Mouse (Mus musculus): ENCODE data around the gene Hc.

Gene Hc

DNA sequence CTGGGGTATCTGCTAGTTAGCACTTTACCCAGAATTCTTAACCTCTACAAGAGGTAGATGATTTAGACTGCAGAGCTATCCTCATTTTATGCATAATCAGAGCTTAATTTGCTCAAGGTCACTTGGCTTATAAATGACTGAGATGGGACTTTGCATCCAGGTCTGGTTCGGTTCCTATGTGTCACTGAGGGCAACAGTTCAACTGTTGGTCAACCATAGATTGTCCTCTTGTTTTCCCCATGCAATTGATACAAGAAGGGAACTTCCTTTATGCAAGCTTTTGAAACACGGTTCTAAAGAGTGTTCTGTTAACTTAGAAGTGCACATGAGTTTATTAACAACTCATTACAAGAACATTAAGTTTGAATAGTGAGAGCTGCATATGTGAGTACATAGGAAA, 2.9 kb downstream of the Hc start:
- CTCF ChIA-PET: no interaction called here

- CTCF ChIA-PET: interaction anchor here (0.7 kb wide), 1 partner anchor 306 kb away, joined by 9 read pairs; no protein-coding TSS in a partner anchor
Measured at GRCm38 (mm10) chr2:35057243-35057642, 4.0 kb downstream of the Hc start.

GRCm38 (mm10) chr2:35048851-35049250, 12.4 kb downstream of the Hc start:
- CTCF ChIA-PET: no interaction called here

GRCm38 (mm10) chr2:35044956-35045355, 16.3 kb downstream of the Hc start:
- CTCF ChIA-PET: interaction anchor here (1.1 kb wide), 1 partner anchor 64 kb away, joined by 3 read pairs; no protein-coding TSS in a partner anchor

- CTCF ChIA-PET: no interaction called here
Measured at GRCm38 (mm10) chr2:35038580-35039375, 22.5 kb downstream of the Hc start.

- CTCF ChIA-PET: no interaction called here
Measured at GRCm38 (mm10) chr2:35024646-35025154, 36.5 kb downstream of the Hc start.

- CTCF ChIA-PET: no interaction called here
Measured at GRCm38 (mm10) chr2:35021806-35022205, 39.4 kb downstream of the Hc start.

GRCm38 (mm10) chr2:35015861-35016260, 45.4 kb downstream of the Hc start:
- CTCF ChIA-PET: interaction anchor here (0.7 kb wide), 1 partner anchor 74 kb away, joined by 3 read pairs; no protein-coding TSS in a partner anchor

GRCm38 (mm10) chr2:35011649-35012048, 49.6 kb downstream of the Hc start:
- CTCF ChIA-PET: no interaction called here

GRCm38 (mm10) chr2:34998956-34999355, 62.3 kb downstream of the Hc start:
- CTCF ChIA-PET: no interaction called here

GRCm38 (mm10) chr2:34996506-34996905, 64.7 kb downstream of the Hc start:
- CTCF ChIA-PET: no interaction called here

DNA sequence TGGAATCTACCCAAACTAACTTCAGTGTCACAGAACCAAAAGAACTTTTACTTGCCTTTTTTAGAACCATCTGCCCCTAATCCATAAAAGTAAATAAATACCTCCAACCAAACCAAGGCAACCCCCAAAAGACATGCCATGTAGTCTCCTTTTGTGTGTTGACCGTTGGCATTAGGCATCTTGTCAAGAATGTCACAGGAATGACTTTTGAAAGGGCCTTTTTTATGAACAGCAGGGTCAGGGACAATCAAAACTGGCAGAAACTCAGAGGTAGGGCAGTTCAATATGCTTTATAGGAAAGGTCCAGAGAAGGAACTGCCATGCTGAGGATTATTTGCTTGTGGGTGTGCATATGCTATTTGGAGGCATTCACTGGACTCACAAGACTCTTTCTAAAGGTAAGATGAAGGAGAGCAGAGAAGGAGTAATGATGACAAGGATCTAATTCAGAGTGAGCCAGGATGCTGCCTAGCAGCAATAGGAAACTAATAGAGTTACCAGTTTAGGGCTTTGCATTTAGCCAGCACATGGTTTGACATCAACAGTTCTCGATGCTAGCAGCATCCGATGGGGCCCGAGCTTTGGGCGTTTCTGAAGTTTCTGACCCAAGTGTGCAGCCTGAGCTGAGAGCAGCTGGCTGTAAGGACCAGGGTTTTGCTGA, 67.4 kb downstream of the Hc start:
- CTCF ChIA-PET: no interaction called here

DNA sequence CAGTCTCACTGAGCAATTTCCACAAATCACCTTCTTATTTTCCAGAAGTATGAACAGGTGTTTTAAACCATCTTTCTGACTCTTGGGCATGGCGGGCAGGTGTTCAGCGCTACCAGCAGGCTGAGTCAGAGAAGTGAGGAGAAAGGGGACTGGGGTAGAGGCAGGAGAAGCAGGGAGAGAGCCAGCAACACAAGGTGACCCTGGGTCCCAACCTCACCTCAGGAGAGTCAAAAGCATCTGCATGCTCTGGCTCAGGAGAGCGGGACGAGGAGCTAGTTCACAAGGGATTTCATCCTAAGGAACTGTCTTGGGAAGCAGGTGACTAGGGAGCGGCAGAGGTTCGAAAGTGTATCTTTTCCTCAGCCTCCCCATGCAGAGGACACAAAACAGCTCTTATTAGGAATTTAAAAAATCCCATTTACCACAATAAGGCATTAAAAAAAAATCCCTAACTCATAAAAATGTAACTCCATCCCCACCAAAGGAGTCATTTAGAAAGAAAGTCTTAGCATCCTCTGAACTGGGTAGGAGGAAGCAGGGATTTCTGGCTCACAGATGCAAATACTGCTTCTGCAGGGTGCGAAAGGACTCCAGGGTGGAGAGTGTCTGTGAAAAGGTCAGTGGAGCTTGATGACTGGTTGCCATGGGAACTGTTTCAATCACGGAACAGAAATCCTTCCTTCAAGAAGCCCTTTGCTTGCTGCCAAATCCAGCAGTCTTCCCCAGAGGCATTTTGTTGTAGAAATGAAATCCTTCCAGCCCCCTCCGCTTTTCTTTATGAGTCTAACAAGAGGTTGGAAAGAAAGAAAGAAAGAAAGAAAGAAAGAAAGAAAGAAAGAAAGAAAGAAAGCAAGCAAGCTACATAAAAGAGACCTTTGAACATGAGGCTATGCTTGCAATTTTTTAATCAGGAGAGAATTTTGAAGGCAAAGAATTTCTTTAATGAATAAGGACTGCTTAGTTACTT, 68.2 kb downstream of the Hc start:
- CTCF ChIA-PET: no interaction called here

- CTCF ChIA-PET: no interaction called here
Measured at GRCm38 (mm10) chr2:34991966-34992365, 69.3 kb downstream of the Hc start.

- CTCF ChIA-PET: no interaction called here
Measured at GRCm38 (mm10) chr2:34989749-34990148, 71.5 kb downstream of the Hc start.

DNA sequence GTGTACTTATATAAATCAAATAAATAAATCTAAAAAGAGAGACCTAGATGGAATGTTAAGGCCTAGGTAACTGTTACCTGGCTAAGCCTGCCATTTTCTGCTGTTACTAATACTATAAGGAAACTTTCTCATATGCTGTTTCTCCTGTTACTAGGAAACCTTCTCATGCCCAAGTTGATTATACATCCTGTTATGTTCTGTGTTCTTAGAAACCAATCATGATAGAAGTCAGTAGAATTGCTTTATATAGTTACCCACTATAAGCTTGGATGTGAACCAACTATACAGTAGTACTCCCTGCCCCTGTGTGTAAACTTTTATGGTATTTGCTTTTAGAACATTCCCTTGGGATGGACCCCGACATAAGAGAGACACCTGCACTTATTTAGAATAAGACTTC, 73.6 kb downstream of the Hc start:
- CTCF ChIA-PET: no interaction called here

GRCm38 (mm10) chr2:34984885-34985284, 76.4 kb downstream of the Hc start:
- CTCF ChIA-PET: interaction anchor here (0.6 kb wide), 1 partner anchor 47 kb away, joined by 3 read pairs; no protein-coding TSS in a partner anchor

DNA sequence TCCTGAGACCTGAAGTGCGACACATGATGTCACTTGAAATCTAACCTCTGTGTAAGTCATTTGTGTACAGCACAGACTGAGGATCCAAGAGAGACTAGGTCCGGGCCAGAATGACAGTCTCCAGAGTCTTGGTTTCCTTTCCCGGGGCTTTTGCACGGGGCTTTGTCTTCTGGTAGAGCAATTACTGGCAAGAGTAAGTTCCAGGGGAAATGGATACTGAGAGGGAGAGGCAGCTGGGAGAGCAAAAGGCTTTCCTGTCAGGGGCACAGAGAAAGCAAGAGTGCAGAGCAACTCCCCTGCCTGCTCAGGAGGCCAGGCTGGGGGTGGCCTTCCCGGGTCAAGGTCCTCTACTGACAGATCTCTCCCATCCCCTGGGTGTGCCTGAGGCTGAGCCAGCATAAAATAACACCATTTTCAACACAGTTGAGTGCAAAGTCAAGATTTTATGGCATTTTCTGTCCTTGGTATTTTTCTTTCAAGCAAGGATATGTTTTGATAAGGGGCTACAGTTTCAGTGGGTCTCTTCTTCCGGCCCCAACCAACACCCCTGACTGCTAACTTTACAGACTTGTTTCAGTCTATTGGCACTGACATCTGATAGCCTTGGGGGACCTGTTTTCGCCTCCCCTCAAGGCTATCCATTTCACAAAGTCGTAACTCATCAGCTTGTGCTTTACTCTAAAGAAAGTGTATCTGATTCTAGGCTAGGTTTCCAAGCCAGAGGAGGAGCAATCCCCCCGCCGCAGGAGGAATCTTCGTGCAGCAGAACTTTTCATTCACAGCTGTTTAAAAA, 78.1 kb downstream of the Hc start:
- CTCF ChIA-PET: no interaction called here

- CTCF ChIA-PET: no interaction called here
Measured at GRCm38 (mm10) chr2:34982096-34982724, 79.0 kb downstream of the Hc start.

DNA sequence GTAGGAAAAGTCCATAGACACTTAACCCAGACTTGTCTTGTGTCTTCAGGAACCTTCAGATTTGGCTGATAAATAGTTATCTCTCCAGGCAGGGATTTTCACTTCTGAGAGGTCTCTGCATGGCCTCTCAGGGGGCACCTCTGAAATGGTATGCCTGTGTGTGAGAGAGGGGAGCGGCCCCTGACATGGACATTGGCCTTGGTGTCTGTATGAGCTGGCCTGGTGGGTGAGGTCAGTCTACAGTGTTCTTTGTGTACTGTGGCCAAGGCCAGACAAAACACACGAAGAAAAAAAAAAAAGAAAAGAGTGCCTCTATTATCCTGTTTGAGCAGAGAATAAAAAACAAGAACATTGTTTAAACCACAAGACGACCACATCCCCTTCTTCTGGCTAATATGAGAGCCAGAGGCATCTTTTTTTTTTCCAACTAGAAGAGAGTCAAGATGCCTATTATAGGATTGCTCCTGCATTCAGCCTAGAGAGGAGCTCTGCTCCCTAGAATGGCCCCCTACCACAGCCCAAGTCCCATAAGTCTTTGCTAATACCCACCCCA, 81.7 kb downstream of the Hc start:
- CTCF ChIA-PET: interaction anchor here (0.7 to 1.2 kb wide), 3 partner anchors 11 to 110 kb away, joined by 3 to 4 read pairs (median 4); no protein-coding TSS in a partner anchor
